Mouse (Mus musculus) cortical plate, adult 2 months (tissue): Measurements from ENCODE around the gene Acadvl. TPM values are rescaled to one million over a fixed set of nuclear protein-coding genes. Genes with fewer than 3 reads are reported as not detected.

Experiments
- H3K27ac ChIP-seq: fragments of 200-500 bp; 2 replicates; pipeline ENCODE4 v1.5.1; 2012; ENCODE audit warnings: low read length, control low read depth, inconsistent platforms; ENCODE audit not compliant: insufficient read depth
- H3K4me1 ChIP-seq: fragments of 200-500 bp; 2 replicates; pipeline ENCODE4 v1.6.1; 2011; ENCODE audit warnings: low read length; ENCODE audit not compliant: control insufficient read depth, insufficient read depth
- H3K4me3 ChIP-seq: fragments of 200-500 bp; 2 replicates; pipeline ENCODE4 v1.5.1; 2011; ENCODE audit warnings: mild to moderate bottlenecking, low read length, control low read depth; ENCODE audit not compliant: insufficient read depth
- CTCF ChIP-seq: fragments of 200-500 bp; IDR thresholded peaks from 2 replicates; pipeline ENCODE4 v1.5.1; 2011; ENCODE audit warnings: mild to moderate bottlenecking, control low read depth, low read length; ENCODE audit not compliant: insufficient read depth; ENCODE audit errors: extremely low read depth
- POLR2A ChIP-seq: fragments of 200-500 bp; IDR thresholded peaks from 2 replicates; pipeline ENCODE4 v1.6.1; 2011; ENCODE audit warnings: mild to moderate bottlenecking, low read length, control low read depth; ENCODE audit not compliant: insufficient read depth; ENCODE audit errors: extremely low read depth
- polyA plus RNA-seq: library from polyadenylated mRNA; depleted of rRNA; stranded (reverse); fragments of >200 nt; gene quantifications from 2 replicates; pipeline ENCODE4 v1.2.3, GENCODE M21; 2012

Gene Acadvl
- polyA plus RNA-seq, 1 experiment = 66.5 TPM

DNA sequence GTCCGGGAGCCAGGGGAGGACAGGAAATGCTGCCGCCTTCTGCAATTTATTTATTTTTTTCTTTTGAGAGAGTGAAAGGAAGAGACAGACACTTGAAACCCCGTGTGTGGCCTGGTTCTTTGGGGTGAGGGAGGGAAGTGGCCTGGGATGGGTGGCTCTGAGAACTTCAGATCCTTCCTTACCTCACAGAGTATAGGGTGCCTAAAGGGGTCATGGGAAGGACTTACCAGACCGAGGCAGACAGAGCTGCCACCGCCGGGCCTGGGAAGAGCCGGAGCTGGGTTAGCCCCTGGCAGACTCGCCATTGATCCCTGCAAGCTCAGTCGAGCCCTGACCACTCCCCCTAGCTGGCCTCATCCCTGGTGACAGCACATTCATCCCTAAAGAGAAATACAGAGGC is 30.2 kb upstream of the Acadvl start:
- no peak overlapping the region for H3K27ac ChIP-seq
- no peaks in the 10 kb centered on the region for H3K4me1 ChIP-seq
- H3K4me3 ChIP-seq = no peak overlapping the region
- TF ChIP-seq CTCF = no peak

DNA sequence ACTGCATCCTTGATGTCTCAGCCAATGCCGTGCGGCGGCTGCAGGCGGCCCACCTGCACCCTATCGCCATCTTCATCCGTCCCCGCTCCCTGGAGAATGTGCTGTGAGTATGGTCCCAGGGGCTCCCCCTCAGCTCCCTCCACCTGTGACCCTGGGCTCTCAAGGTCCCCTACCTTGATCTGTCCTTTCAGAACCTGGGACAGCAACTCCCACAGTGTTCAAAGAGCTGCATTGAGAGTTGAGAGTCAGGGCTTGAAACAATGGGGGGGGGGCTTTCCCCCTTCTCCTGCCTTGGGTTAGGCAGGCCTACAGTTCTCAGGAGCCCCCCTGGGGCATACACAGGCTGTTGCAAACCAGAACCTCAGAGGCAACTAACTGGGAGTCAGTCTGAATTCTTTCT is 28.5 kb upstream of the Acadvl start:
- no peak overlapping the region for H3K27ac ChIP-seq
- H3K4me3 ChIP-seq = no peak overlapping the region
- TF ChIP-seq CTCF (no peak), POLR2A (no peak)
- H3K4me1 ChIP-seq = no peaks in the 10 kb centered on the region

DNA sequence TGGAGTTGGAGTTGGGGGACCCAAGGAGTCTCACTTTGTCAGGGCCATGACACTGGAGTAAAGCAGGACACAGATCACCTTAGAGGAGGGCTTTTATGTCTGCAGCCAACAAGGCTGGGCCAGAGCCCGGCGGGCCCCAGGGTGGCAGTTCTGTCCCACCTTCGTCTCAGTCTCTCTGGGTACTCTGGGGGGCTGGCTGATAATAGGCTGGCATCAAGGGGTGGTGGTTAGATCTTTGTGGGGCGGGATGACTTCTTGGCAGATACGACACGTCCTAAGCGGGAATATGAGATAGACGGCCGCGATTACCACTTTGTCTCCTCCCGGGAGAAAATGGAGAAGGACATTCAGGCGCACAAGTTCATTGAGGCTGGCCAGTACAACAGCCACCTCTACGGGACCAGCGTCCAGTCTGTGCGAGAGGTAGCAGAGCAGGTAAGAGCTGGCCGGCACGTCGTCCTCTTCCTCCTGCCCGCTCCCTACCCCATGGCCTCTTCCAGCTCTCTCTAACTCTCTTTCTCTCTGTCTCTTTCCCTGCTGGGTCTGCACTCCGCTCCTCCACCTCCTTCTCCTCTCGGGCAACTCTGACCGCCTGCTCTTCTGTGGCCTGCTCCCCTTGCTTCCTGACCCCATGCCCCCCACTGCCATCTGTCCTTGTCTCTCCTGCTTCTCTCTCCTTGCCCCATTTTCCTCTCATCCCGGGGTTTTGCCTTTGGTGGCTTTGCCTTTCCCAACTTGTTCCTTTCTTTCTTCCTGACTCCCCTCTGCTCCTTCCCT is 27.3 kb upstream of the Acadvl start:
- H3K4me3 ChIP-seq = no peak overlapping the region
- H3K4me1 ChIP-seq = no peaks in the 10 kb centered on the region
- no peak overlapping the region for H3K27ac ChIP-seq
- no peak for TF ChIP-seq CTCF
- no peak for TF ChIP-seq POLR2A

DNA sequence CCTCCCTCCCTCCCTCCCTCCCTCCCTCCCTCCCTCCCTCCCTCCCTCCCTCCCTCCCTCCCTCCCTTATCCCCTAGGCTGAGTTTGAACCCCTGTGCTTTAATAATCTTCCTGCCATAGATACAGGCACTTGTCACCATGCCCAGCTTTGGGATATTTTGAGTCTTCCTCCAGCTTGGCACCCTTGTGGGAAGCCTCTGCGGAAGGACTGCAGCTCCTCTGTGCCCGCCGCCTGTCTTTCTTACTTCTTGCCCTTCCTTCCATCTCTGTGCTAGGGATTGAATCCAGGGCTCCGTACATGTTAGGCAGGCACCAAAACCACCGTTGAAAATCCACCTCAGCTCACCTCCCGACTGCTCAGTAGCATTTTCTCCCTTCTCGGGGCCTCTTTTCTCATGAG is 25.0 kb upstream of the Acadvl start:
- Histone ChIP-seq H3K27ac (no peak overlapping the region), H3K4me3 (no peak overlapping the region), H3K4me1 (no peaks in the 10 kb centered on the region)
- TF ChIP-seq POLR2A = no peak

DNA sequence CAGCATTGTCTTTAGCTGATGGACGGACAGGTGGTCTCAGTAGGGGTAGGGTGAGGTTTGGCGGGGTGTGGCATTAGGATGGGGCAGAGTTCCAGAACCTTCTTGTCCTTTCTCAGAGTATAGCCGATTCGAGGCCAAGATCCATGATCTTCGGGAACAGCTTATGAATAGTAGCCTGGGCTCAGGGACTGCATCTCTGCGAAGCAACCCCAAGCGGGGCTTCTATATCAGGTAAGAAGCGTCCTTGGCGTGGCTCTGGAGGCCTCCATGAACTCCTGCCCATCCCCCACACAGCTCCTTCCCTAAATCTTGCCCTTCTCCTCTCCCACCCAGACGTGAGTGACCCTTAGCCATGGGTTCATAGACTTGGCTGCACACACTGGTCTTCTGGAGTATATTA is 24.4 kb upstream of the Acadvl start:
- H3K4me3 ChIP-seq = no peak overlapping the region
- no peaks in the 10 kb centered on the region for H3K4me1 ChIP-seq
- no peak for TF ChIP-seq CTCF
- no peak for TF ChIP-seq POLR2A
- H3K27ac ChIP-seq = no peak overlapping the region

DNA sequence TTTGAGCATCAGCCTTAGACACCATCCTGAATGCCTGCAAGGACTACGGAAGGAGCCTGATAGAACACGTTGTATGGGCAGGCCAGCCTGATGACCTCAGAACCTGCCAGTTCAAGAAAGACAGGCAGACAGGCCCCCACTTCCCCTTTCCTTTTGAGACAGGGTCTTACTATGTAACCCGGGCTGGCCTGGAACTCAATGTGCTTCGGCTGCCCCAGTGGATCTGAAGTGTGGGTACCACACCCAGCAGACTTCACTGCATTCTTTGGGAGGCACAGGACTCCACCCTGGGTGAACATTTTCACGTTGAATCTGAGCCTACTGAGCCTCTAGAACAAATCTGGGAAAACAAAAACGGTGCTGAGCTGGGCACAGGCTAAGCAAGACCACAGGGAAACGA is 23.0 kb upstream of the Acadvl start:
- TF ChIP-seq CTCF (no peak), POLR2A (no peak)
- Histone ChIP-seq H3K4me3 (no peak overlapping the region), H3K27ac (no peak overlapping the region), H3K4me1 (no peaks in the 10 kb centered on the region)

DNA sequence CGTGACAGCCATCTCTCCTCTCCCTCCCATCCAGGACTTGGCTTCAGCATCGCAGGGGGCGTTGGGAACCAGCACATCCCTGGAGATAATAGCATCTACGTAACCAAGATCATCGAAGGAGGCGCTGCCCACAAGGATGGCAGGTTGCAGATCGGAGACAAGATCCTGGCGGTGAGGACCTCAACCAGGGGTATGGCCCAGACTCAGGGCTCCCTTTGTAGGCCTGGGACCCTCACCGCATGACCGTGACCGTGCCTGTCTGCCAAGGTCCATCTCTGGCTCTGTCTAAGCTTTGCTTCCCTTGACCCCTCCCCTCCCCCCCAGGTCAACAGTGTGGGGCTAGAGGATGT is 16.1 kb upstream of the Acadvl start:
- TF ChIP-seq POLR2A (no peak), CTCF (no peak)
- no peak overlapping the region for H3K27ac ChIP-seq
- H3K4me1 ChIP-seq = peaks cover 8% of the 10 kb centered on the region
- H3K4me3 ChIP-seq = no peak overlapping the region

DNA sequence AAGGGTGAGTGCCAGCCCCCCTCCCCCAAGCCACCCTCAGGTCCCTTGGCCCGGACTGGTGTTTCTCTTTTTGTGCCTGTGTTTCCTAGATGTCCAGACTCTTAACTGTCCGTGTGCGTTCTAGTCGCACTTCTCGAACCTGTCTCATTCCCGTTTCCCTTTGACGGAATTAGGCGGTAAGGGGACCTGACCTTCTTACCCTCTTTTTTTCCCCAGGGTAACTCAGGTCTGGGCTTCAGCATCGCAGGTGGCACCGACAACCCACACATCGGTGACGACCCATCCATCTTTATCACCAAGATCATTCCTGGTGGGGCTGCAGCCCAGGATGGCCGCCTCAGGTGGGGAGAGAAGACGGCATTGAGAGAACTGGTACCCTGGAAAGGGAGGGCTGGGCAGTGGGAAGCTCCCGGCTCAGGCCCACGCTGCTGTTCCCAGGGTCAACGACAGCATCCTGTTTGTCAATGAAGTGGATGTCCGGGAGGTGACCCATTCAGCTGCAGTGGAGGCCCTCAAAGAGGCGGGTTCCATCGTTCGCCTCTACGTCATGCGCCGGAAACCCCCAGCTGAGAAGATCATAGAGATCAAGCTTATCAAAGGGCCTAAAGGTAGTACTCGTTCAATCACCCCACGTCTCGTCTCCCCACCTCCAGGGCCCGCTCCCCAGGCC is 15.6 kb upstream of the Acadvl start:
- Histone ChIP-seq H3K27ac (no peak overlapping the region), H3K4me1 (peaks cover 11% of the 10 kb centered on the region), H3K4me3 (no peak overlapping the region)
- TF ChIP-seq POLR2A (no peak), CTCF (no peak)

DNA sequence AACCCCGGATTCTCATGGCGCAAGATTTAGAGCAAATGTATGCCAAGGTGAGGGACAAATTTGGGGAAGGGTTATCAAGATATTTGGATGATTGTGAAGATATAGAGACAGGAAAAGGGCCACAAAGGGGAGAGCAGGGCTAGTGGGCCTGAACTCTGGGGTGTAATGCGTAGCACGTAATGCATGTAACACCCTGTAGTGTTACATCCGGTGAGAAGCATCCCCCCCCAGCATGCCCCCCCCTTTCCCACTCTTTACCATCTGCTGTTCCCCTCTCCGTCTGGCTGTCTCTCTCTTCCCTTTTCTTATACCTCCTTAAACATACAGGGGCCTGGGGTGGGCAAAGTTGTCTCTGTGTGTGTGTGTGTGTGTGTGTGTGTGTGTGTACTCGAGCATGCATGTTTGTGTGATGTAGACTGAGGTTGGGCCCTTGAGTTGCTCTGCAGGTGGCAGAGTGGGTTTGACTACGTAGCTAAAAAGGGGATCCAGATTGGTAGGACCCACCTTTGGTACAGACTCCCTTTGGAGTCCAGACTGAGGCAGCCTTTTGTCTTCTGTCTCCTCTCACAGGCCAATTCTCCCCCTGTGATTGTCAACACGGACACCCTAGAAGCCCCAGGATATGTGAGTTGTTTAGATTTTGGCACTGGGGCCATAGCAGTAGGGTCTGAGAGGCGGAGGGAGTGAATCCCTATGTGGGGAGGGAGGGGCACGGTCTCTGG is 14.8 kb upstream of the Acadvl start:
- Histone ChIP-seq H3K4me3 (peak overlapping the region; percentile 24; the same call in 1 of the 2 replicates), H3K27ac (no peak overlapping the region), H3K4me1 (peaks cover 11% of the 10 kb centered on the region)
- TF ChIP-seq CTCF (no peak), POLR2A (no peak)
